Mouse (Mus musculus) heart, postnatal 25 days (tissue): ENCODE data around the gene Ccdc9b. TPM values are rescaled to one million over a fixed set of nuclear protein-coding genes. Genes with fewer than 3 reads are reported as not detected.

Source experiments
- DNase-seq: peaks from one replicate; pipeline ENCODE4 v3.0.0; 2022; ENCODE audit warnings: low spot score
- intact Hi-C: fragments of 180-260 bp; cut with DNase I; formaldehyde crosslinking; loops from one replicate; pipeline ENCODE4 v1.15.1; 2025
- total RNA-seq, 2 experiments: library from RNA; stranded (reverse); gene quantifications; 2 replicates each; pipeline ENCODE4 v1.2.3; 2021

Gene Ccdc9b
- total RNA-seq, result 10 to 100 TPM; 23.0 to 24.2 TPM

DNA sequence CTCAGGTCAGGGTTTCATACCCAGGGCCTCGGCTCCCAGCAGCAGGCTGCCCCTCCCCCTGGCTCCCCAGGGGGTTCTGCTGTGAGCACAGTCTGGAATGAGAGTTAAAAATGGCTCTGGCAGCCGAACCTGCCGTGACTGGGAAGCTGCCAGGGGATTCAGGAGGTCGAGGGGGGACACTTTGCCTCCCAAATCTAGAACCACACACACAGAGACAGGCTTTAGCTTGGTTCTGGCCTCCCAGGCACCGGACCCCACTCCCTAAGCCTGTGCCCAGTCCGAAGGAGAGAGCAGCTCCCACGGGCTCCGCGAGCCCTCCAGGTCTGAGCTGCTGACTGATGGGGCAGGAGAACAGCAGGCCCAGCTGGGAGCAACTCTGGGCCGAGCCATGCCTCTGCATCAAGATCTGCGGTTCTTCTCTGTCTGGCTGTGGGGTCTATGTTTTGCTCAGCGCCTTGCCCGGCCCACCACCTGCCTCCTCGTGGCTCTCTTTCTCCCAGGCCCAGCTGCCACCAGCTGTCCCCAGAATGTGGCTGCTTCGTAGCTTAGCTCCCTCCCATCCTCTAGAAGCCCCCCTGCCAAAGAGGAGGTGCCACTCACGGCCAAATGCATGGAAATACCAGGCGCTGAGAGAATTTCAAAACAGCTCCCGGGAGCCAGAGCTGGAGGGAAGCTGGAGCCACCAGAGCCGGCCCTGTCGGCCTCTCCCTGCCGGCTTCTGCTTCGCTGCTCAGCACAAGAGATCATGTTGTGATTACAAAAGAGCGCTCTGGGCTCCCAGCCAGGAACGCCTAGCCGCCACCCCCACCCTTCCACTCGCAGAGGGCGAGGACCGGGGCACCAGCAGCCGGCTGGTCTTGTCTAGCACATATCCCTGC lies at the start of gene Ccdc9b:
Ccdc9b (minus strand) TSS at position 756 of the 878 bp plus-strand sequence.
- intact Hi-C loops, result loop anchor here (1.0 kb wide), 1 partner anchor 17 kb away; the partner anchor contains the start of gene Inafm2

DNA sequence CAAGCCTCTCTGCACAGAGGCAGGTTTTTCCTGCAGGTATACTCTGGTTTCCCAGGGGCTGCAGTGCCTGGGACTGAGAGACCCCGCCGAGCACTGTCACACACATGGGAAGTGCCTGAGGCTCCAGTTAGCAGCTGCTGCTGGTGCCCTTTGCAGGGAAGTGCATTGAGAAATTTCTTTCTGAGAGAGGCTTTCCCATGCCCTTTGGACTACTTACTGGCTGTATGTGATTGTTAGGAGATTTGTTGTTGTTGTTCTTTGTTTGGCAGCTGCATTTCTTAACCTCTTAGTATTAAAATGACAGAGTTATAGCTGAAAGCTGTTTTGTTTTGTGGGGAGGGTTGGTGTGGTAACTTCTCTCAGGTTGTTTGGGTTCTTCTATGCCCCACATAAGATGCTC lies 48.4 kb upstream of the Ccdc9b start:
- no peak for DNase-seq
- intact Hi-C loops, result loop anchor here (5.0 kb wide), 1 partner anchor 71 kb away; no protein-coding TSS in a partner anchor

More for the DNA sequence above, at the start of gene Ccdc9b:
- DNase-seq, result peak; percentile 84

DNA sequence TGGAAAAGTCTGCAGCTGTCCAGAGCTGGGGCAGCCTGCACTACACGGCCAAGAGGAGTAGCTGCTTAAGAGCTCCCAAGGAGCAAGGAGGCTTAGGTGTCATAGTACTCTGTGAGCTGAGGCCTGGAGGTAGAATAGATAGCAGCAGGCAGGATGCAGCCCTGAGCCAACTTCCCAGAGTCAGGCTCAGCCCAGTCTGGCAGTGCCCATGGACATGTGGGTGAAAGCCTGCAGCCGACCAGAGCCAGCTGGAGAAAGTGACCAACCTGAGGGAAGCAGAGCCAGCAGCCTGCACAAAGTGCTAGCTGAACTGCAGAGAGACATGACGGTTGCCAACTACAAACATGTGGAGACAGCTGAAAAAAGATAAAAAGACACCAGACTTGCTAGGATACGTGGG lies 44.4 kb upstream of the Ccdc9b start:
- intact Hi-C loops, result no loop called here
- DNase-seq, result peak; percentile 22

DNA sequence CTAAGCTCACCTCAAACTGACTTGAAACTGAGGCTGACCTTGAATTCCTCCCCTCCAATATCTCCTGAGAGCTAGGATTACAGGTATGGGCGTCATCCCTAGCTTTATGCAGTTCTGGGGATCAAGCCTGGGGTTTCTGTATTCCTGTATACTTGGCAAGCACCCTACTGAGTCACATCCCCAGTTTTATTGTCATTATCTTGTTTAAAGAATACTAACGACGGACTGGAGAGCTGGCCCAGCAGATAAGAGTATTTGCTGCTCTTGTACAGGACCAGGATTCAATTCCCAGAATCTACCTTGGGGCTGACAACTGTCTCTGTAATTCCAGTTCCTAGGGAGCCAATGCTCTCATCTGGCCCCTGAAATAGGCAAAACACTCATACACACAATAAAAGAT lies 43.3 kb upstream of the Ccdc9b start:
- intact Hi-C loops, result no loop called here
- DNase-seq, result no peak

DNA sequence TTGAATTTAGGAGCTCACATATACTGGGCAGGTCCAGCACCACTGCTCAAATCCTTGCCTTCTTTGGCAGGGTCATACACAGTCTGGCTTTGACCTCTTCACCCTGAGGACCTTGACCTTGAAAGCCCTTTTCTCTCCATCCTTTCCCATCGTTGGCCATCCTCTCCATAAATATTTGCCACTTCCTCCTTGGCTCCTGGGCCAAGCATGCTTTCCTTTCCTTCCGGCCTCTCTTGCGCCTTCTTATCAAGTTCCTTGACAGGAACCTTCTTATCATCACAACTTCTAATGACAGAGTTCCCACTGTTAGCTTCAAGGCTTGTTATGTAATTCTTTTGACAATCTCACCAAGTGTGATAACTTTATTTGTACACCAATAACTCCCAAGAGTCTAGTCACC lies 42.7 kb upstream of the Ccdc9b start:
- intact Hi-C loops, result no loop called here
- DNase-seq, result no peak

DNA sequence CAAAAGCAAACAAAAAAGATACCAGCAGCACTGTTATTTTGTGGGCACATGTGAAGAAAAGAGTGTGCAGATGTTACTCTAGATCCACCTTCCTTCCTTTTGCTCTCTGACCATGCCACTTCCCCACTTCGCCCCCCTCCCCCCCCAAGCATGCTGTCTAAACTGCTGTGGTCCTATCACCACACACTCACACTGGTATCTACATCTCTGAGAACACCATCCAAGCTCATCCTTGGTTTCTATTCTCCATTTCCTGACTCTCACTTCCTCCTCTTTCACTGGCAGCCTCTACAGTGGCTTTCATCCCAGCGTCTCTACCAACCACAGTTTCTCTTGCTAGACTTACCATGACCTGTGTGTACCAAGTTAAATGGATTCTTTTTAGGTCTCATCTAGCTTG lies 42.0 kb upstream of the Ccdc9b start:
- intact Hi-C loops, result no loop called here
- no peak for DNase-seq

DNA sequence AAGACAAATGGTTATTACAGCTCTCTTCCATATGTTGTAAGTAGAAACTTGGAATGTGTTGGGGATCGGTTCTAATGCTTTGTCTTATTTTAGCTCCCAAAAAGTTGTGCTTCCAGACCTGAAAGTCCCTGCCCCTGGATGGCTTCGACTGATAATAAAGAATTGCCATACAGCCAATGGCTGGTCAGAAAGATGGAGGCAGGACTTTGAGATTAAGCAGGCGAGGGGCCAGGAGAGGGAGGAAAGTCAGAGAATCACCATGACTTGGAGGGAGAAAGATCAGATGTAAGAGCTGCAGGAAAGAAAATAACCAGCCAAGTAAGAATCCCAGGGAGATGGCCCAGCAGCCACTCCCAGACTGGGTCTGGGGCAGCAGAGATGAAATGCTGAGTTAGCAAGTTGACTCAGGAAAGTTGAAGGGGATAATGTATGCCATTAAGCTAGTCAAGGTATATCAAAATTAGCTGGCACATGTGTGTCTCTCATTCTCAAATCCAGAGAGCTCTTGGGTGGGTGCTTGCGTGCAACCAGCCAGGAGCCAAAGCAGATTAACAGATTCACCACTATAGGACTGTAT lies 40.2 kb upstream of the Ccdc9b start:
- no peak for DNase-seq
- intact Hi-C loops, result no loop called here

DNA sequence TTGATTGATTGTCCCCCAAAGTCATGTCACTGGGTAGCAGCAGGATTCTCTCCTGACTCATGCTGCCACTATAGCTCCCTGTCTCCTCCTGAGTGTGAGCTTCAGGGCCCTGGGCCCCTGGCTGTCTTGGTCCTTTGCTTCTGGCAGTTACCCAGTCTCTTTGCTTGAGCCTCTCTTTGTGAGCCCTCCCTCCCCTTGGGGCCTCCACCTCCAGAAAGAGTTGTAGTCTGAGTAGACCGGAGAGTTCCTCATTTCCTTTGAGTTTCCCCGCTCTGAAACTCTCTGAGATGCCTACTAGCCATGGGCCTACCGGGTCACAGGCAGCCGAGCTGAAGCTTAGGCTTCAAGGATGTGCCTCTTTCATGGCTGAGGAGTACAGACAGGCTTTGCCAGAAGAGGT lies 31.2 kb upstream of the Ccdc9b start:
- intact Hi-C loops, result no loop called here
- DNase-seq, result no peak

DNA sequence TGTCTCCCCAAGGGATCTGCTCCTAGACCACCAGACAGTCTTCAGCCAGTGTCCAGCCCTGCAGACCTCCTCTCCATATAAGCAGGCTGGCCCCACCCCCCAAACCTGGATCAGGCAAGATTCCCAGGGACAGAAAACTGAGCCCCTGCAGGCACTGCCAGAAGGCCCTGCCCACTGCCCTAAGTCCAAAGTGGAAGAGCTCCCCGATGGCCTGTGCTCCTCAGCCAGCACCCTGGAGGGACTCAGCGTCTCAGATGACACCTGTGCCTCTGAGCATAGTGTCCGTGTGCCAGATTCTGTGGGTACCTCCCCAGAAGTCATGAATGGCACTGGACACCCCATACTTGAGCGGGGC lies 29.8 kb upstream of the Ccdc9b start:
- no peak for DNase-seq
- intact Hi-C loops, result no loop called here

DNA sequence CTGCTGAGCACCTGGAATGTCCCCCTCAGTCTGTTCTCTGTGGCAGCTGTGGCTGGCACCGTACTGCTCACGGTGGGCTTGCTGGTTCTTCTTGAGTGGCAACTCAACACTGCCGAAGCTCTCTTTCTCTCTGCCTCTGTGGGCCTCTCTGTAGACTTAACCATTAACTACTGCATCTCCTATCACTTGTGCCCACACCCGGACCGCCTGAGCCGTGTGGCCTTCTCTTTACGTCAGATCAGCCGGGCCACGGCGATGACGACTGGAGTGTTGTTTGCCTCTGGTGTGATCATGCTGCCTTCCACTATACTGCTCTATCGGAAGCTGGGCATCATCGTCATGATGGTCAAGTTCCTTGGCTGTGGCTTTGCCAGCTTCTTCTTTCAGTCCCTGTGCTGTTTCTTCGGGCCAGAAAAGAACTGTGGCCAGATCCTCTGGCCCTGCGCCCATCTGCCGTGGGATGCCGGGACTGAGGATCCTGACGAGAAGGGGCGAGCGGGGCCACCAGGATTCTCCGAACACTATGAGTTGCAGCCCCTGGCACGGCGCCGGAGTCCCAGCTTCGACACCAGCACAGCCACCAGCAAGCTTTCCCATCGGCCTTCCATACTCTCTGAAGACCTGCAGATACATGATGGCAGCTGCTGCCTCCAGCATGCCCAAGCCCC lies 29.3 kb upstream of the Ccdc9b start:
- DNase-seq, result no peak
- intact Hi-C loops, result no loop called here

DNA sequence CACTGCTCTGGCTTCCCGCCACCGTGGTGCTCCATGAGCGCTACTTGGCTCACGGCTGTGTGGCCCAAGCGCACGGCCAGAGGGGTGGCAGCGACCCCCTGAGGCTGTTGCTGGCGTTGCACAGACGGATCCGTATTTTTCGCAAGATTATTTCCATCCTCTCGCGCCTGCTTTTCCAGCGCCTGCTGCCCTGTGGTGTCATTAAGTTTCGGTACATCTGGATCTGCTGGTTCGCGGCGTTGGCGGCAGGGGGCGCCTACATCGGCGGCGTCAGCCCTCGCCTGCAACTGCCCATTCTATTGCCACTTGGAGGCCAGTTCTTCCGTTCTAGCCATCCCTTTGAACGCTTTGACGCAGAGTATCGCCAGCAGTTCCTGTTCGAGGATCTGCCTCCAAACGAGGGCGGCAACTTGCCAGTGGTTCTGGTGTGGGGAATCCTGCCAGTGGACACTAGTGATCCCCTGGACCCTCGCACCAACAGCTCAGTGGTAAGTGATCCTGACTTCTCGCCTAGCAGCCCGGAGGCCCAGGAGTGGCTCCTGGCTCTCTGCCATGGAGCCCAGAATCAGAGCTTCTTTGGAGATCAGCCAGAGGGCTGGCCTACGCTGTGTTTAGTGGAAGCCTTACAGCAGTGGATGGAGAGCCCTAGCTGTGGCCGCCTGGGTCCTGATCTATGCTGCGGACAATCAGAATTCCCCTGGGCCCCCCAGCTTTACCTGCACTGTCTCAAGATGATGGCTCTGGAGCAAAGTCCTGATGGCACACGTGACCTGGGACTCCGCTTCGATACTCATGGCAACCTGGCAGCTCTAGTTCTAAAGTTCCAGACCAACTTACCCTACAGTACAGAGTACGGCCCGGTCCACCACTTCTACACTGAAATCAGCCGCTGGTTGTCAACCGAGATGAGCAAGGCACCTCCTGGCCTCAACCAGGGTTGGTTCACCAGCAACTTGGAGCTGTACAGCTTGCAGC lies 28.4 kb upstream of the Ccdc9b start:
- peak; percentile 40 for DNase-seq
- intact Hi-C loops, result loop anchor here (1.0 kb wide), 1 partner anchor 92 kb away; no protein-coding TSS in a partner anchor

DNA sequence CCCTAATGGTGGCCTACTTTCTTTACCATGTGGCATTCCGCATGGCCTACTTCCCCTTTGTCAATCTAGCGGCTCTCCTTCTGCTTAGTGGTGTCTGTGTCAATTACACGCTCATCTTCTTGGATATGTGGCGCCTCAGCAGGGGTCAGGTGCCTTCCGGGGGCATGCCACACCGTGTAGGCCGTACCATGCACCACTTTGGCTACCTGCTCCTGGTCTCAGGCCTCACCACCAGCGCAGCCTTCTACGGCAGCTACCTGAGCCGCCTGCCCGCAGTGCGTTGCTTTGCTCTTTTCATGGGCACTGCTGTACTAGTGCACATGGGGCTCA lies 27.7 kb upstream of the Ccdc9b start:
- intact Hi-C loops, result loop anchor here (1.0 kb wide), 1 partner anchor 93 kb away; no protein-coding TSS in a partner anchor

DNA sequence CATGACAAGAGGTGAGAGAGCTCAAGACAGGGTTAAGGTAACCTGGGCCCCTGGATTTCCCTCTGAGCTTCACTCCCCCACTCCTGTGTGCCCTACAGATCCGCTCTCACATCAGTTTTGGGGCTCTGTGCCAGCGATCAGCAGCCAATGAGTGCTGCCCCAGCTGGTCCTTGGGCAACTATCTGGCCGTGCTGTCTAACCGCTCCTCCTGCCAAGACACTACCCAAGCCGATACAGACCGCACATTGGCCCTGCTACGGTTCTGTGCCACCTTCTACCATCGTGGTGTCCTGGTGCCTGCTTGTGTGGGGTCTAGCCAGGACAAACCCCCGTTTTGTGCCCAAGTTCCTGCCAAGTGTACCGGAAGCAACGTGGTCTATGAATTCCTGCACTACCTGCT lies 27.0 kb upstream of the Ccdc9b start:
- intact Hi-C loops, result no loop called here
- DNase-seq, result no peak

More for the DNA sequence above, 27.7 kb upstream of the Ccdc9b start:
- no peak for DNase-seq

DNA sequence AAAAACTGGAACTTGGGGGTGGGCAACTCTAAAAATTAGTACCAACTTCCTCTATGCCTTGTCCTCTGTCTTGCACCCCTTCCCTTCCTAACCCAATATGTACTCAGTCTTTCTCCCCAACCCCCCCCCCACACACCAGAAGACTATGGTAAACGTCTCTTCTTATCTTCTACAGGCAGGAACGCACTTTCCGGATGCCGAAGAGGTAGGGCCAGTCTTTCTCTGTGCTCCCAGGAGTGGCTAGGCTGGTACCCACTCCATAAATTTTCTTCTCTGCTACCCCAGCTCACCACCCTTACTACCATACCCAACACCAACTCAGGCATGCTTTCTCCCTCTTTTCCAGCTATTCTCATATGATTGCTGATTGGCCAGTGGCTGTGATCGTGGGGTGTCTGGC lies 24.1 kb upstream of the Ccdc9b start:
- DNase-seq, result no peak
- intact Hi-C loops, result no loop called here

DNA sequence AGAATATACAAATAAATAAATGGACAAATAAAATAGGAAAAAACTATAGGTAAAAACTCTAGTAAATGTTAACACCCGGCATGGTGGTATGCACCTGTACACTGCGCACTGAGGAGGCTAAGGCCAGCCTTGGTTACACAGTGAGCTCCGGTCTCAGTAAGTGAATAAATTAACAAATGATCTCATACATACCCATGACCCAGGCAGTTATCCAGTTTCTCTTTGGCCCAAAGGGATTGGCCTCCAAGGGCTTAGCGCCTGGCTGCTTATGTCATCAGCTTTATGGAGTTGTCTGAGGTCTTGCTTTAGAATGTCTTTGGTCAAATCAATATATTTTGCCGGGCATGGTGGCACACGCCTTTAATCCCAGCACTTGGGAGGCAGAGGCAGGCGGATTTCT lies 21.2 kb upstream of the Ccdc9b start:
- DNase-seq, result no peak
- intact Hi-C loops, result no loop called here

DNA sequence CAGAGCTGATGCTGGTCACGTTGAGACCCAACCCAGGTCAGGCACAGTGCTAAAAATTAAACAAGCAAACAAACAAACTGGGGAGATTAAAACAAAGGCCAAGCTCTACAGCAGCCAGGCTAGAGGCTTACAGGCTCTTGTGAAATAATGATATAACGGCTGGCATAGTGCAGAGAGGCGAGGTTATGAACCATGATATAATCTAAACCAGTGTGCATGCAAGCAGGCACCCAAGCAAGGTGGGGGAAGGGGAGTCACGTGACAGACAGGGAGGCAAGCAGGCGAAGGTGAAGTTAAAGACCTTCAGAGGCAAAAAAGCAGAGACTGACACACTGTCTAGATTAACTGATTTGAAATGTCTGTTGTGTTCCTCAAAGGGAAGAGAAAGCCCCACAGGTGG lies 20.6 kb upstream of the Ccdc9b start:
- no peak for DNase-seq
- intact Hi-C loops, result no loop called here

DNA sequence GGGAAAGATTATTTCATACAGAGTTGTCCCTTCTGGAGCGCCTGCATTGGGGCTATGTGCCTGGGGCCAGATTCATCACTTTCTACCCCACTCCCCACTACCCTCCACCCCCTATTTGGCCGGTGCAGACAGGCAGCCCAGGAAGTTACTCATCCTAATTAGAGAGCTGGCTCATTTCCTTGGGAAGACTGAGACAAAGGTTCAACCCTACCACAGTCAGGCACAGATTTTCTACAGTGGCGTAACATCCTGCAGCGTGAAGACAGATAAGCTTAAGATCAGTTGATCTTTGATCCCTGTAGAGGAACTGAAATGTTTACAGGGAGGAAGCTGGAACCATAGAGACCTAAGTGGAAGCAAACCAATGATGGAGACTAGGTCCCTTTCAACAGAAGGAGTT lies 19.8 kb upstream of the Ccdc9b start:
- intact Hi-C loops, result no loop called here
- DNase-seq, result no peak

DNA sequence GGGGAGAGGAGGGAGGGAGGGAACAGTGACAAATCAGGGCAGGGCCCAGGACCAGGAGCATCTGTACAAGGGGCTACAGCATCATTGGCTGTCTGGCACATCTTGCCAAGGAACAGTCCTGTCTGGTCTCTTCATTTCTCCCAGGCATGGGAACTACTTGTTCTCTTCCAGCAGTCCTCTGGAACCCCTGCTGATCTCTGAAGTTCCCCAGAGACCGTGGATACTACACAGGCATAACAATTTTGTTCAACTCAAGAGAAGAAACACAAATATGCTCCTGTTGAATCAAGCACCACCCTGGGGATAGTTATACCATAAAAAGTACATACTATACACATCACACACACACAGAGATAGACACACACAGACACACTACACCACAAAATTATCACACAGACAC lies 18.7 kb upstream of the Ccdc9b start:
- intact Hi-C loops, result no loop called here
- no peak for DNase-seq

DNA sequence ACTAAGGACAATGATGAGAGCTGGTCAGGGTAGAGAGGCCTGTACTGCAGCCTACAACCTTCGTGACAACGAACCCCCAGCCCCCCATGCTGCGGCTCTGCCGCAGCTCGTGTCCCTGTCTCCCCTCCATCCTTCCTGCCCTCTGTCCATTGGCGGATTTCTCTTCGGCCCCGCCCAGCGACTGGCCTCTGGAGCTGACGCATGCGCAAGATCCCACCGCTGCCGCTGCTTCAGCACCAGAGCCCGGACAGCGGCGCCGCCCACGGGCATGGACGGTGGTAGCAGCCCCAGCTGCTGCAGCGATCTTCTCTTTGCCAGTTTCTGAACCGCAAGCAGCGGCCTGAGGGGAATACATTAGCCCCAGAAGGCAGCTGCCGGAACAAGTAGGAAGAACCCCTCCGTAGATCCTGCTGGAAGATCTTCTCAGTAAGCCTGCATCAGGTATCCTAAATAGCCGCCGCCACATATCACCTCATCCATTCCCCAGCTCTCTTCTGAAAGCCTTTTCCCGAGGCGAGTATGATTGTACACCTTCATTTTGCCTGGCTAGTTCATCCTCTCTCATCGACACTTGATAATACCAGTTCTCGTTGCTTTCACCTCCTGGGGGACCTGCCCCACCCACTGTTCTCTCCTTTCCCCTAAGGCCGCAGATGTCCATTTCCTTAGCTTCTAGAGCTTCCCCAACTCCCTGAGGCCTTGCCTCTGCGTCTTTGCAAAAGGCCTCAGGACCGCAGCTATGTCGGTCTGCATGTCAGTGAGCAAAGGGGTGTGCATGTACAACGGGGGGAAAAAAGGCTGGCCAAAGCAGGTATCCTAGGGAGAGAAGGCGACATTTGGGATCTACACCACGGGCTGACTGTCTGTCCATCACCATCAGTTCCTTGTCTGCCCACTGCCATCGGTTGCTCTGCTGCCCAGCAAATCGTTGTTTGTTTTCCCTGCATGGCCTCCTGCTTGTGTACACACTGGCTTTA lies 17.3 kb upstream of the Ccdc9b start, which contains the start of gene Disp2:
Disp2 (plus strand) TSS at position 216 of the 977 bp plus-strand sequence.
- DNase-seq, result peak; percentile 84
- intact Hi-C loops, result loop anchor here (2.0 kb wide), 1 partner anchor 35 kb away; the partner anchor contains the start of gene Inafm2
